Mouse (Mus musculus): ENCODE measurements at regions not wholly inside any gene's neighbourhood (a gene's known extent, or its start where the extent isn't known, plus 50 kb on each side); places are given as distances from the start of the nearest gene placed in this dataset.

- no peak for DNase-seq (ENCODE audit: low read depth, low spot score)
These were observed 83.8 kb upstream of the Pkn2 start for GRCm38 (mm10) chr3:142965604-142966003.

- DNase-seq (ENCODE audit: low read depth, low spot score): no peak
These were observed 82.1 kb upstream of the Pkn2 start for GRCm38 (mm10) chr3:142963818-142964372.

DNA sequence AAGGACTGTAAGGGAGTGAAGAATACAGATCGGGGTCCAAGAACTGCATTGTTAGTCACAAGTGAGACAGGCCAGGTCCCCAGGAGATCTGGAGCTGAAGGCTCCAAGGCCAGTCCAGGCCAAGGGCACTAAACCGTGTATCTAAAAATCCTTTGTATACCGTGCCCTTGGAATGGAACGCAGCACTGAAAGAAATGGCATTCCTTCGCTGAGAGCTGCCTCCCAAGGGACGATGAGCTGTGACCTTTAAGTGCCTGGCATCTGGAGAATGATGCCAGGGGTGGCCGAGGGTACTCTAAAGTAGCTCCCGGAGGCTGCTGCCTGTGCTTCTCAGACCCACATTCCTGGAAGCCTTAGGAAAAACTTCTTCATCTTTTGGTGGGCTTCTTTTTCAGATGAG lies 76.0 kb upstream of the Pkn2 start:
- no peak for DNase-seq (ENCODE audit: low read depth, low spot score)

DNA sequence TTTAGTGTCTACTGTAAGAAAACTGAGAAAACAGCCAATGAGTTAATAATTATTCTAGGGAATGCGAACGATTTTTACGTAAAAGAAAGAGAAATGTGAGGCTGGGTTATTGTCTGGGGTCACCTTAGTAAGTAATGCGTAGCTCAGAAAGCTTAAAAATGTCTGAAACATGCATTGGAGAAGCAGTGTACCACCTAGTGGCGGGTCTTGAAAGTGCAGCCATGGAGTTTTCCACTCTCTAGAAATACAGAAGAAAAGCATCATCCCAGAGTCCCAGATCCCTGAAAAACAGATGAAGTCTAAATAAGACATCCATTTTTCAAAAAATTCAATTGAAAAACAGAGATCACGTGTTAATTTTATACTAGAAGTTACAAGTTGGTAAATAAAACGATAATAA lies 67.0 kb upstream of the Pkn2 start:
- peak; percentile 67 for DNase-seq (ENCODE audit: low read depth, low spot score)

- no peak for DNase-seq (ENCODE audit: low read depth, low spot score)
These were observed 59.7 kb upstream of the Pkn2 start for GRCm38 (mm10) chr3:142941319-142942024.

DNA sequence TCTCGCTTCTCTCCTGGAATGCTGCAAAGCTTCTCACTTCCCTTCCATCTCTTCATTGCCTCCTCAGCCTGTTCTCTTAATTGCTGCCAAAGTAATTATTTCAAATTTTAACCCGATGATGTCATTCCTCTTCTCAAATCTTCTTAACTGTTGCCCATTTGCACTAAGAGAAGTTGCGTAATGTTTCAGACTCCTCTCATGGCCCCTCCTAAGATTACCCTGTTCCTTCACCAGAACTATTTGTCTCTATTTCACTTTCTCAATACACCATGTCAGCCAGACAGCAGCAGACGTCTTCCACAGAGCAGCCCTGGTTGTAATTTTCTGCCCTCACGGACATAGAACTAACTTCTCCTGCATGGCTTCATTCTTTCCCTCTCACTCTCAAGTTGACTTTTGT lies 59.1 kb upstream of the Pkn2 start:
- no peak for DNase-seq (ENCODE audit: low read depth, low spot score)

- DNase-seq (ENCODE audit: low read depth, low spot score): no peak
These were observed 58.0 kb upstream of the Pkn2 start for GRCm38 (mm10) chr3:142939773-142940172.

DNA sequence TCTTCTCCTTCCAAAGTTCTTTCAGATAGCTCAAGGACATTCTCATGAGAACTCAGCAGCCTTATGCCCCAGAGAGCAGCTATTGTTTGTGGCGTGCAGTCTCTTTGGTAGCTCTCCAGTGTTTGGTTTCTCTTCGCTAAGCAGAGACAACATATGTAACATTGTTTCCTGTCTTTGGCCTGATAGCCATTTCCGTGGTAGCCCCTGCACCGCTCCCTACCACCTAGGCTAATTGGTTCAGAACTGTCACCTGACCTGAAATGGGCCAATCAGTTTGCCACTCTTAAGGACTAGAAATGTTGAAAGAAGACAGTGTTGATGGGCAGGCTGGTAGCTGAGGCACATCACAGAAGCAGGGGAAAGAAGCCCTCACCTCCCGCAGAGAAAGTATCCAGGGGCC lies 54.1 kb upstream of the Pkn2 start:
- DNase-seq (ENCODE audit: low read depth, low spot score): peak; percentile 15

DNA sequence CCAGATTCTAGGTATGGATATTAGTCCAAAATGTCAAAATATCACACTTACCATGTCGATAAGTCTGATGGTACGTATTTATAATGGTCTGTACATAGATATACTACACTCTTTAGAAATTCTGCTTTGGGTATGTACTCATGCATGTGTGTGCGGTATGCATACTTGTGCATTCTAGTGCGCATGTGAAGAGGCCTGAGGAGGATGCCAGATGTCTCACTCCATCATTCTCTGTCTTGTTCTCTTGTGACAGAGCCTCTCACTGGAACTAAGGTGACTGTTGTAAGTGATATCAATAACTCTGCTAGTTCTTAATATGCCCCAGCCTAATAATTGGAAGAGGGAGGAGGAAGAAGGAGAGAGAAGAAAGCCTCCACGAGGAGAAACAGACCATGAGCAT lies 52.5 kb upstream of the Pkn2 start:
- no peak for DNase-seq (ENCODE audit: low read depth, low spot score)

- no peak for DNase-seq (ENCODE audit: low read depth, low spot score)
These were observed 52.0 kb upstream of the Pkn2 start for GRCm38 (mm10) chr3:142933684-142934259.
